Mouse (Mus musculus) erythroblast, embryonic 14.5 days (primary cell): ENCODE data around the gene Hcn2.

Experiments used
- GATA1 ChIP-seq: IDR thresholded peaks from 2 replicates; pipeline ENCODE4 v1.6.1; 2012; ENCODE audit warnings: low read length, inconsistent platforms, mixed read lengths
- TAL1 ChIP-seq: IDR thresholded peaks from 3 replicates; pipeline ENCODE4 v1.6.1; 2012; ENCODE audit warnings: low read length, inconsistent platforms, mixed read lengths

DNA sequence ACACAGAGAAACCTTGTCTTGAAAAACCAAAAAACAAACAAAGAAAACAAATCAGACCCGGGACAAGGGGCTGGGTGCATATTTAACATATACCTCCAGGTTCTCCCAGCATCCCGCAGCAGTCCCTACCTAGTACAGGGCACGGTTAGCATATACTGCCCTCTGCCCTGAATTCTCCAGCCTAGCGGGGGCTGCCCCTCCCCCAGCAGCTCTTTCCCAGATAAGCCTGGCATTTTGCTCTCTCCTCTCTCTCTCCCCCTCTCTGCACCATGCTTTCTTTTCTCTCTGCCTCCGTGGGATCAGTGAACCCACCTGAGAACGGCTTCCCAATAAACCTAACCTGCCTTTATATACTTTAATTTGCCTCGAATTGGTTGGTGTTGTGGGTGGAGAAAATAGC lies 15.8 kb upstream of the Hcn2 start:
- no peak for TF ChIP-seq GATA1
- no peak for TF ChIP-seq TAL1
